Mouse (Mus musculus): Measurements from ENCODE around the gene Nfatc2ip.

DNA sequence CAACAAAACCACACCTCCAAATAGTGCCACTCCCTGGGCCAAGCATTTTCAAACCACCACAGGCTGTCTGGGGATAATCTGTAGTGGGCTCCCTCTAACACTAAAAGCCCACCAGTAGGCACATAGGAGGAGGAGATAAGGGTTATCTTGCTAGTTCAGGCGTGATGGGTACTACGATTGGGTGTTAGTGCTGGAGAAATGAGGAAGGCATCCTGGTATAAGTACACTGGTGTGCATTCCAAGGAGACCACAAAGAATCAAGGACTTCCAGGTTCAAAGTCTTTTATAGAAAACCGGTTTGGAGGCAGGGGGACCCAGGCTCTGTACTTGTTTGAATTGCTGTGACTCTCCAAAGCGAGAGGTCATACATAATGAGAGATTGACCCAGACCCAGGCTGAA lies 31.6 kb upstream of the Nfatc2ip start:
- TF ChIP-seq EP300 (IDR thresholded peaks at IDR 0.05; ENCODE audit: low read depth) (no peak), CTCF (IDR thresholded peaks at IDR 0.05; ENCODE audit: low read depth) (no peak)

All from liver, postnatal 0 days (tissue).